Mouse (Mus musculus): ENCODE measurements at regions not wholly inside any gene's neighbourhood (a gene's known extent, or its start where the extent isn't known, plus 50 kb on each side); places are given as distances from the start of the nearest gene placed in this dataset.

DNA sequence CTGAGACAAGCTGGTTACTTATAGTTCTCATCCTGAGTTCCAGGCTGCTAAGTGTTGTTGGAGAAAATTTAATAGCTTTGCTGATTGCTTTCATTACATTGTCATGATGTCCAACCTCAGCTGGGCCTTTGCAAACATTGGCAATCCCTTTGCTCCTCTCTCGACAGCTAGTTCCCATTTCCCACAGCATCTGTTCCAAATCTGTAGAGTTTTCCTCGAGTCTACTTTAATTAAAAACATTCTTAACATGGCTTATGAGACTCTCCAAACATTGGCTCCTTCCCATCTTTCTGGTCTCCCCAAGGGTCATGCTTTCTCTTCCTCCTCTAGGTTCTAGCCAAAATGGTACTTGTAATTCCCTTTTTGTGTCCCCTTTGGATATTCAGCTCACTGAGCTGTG lies 672.6 kb upstream of the Gm8797 start:
- no peaks in the 10 kb centered on the region for H3K4me1 ChIP-seq
- H3K36me3 ChIP-seq (replicated peaks) = no peaks in the 10 kb centered on the region
- ATAC-seq (replicated peaks) = no peak
- WGBS = 68% methylated on average over 2 of the region's 2 CpGs
- no peak overlapping the region for H3K4me3 ChIP-seq
- H3K9me3 ChIP-seq = no peaks in the 10 kb centered on the region
- no peaks in the 10 kb centered on the region for H3K27me3 ChIP-seq (replicated peaks)
- H3K27ac ChIP-seq = no peak overlapping the region
- H3K4me2 ChIP-seq = no peak overlapping the region
- no peak overlapping the region for H3K9ac ChIP-seq

DNA sequence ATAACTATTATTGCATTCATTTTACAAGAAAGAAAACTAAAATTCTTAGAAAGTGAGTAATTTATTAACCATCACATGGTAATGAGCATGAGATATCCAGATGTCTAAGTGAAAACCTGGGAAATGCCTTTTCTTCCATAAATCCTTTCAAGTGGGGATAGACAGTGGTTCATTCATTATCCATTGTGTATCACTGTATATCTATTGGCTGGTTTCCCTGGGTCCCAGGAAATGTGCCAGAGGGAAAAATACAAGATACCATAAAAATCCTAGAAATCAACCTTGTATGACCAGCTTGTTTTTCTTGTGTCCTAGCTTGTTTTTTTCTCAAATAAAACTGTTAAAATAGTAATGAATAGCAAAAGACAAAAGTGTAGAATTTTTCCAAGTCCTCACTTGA lies 663.9 kb upstream of the Gm8797 start:
- H3K9me3 ChIP-seq = no peaks in the 10 kb centered on the region
- ATAC-seq (replicated peaks) = no peak

DNA sequence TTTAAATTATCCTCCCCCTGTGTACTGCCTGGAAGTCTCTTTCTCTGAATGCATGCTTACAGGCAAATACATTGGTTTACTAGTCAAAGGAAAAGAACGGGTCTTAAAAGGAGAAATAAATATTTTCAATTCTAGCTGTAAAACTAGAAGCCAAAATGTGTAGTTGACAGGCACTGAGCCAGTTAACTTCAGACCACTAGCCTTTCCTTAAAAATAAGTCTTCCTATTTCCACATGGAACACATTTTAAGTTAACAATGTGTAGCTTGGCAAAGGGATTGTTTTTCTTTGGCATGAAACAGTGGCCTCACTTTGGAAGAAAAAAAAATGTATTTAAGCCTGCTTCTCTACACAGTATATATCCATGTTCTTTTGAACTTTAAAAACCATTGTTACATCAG lies 661.7 kb upstream of the Gm8797 start:
- Histone ChIP-seq H3K9me3 (no peaks in the 10 kb centered on the region), H3K36me3 (replicated peaks) (no peaks in the 10 kb centered on the region), H3K9ac (no peak overlapping the region), H3K4me1 (no peaks in the 10 kb centered on the region), H3K27me3 (replicated peaks) (no peaks in the 10 kb centered on the region), H3K4me2 (no peak overlapping the region), H3K4me3 (no peak overlapping the region), H3K27ac (no peak overlapping the region)
- no peak for ATAC-seq (replicated peaks)
- WGBS = 80% methylated on average over 1 of the region's 1 CpGs

More for the DNA sequence above, 663.9 kb upstream of the Gm8797 start:
- Histone ChIP-seq H3K4me2 (no peak overlapping the region), H3K27me3 (replicated peaks) (no peaks in the 10 kb centered on the region), H3K4me1 (no peaks in the 10 kb centered on the region), H3K4me3 (no peak overlapping the region), H3K36me3 (replicated peaks) (no peaks in the 10 kb centered on the region), H3K27ac (no peak overlapping the region), H3K9ac (no peak overlapping the region)

DNA sequence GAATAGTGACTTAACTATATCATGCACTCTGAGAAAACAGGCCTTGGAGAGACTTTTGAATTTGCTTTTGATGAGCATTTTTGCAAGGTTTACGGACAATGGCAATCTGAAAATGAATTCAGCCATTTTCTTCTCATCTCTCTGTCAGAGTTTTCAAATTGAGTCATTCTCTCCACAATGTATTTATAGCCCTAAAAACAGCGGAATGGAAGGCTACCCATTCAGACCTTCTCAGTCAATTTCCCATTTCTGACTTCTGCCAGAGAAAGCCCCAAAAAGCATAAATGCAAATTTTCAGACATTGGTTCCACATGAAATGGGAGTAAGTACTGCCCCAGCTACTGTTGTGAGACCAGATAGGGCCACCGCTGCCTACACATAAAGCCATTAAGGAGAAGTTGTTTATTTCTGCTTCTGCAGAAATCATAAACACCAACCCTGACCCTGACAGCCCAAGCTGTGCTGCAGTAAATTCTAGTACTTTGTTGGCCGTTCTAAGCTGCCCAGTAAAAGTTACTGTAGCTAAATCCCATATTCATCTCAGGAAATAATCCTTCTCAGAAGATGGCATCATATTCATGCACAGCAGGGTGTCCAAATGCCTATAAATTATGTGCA lies 661.1 kb upstream of the Gm8797 start:
- no peak overlapping the region for H3K4me3 ChIP-seq
- no peaks in the 10 kb centered on the region for H3K4me1 ChIP-seq
- no peaks in the 10 kb centered on the region for H3K36me3 ChIP-seq (replicated peaks)
- no peak overlapping the region for H3K4me2 ChIP-seq
- no peak overlapping the region; the same call in 1 of the 2 replicates for H3K27ac ChIP-seq
- no peak overlapping the region for H3K9ac ChIP-seq
- peak; percentile 58; the same call in 1 of the 2 replicates for ATAC-seq (replicated peaks)
- no peaks in the 10 kb centered on the region for H3K9me3 ChIP-seq
- H3K27me3 ChIP-seq (replicated peaks) = no peaks in the 10 kb centered on the region
- WGBS = 74% methylated on average over 4 of the region's 4 CpGs

DNA sequence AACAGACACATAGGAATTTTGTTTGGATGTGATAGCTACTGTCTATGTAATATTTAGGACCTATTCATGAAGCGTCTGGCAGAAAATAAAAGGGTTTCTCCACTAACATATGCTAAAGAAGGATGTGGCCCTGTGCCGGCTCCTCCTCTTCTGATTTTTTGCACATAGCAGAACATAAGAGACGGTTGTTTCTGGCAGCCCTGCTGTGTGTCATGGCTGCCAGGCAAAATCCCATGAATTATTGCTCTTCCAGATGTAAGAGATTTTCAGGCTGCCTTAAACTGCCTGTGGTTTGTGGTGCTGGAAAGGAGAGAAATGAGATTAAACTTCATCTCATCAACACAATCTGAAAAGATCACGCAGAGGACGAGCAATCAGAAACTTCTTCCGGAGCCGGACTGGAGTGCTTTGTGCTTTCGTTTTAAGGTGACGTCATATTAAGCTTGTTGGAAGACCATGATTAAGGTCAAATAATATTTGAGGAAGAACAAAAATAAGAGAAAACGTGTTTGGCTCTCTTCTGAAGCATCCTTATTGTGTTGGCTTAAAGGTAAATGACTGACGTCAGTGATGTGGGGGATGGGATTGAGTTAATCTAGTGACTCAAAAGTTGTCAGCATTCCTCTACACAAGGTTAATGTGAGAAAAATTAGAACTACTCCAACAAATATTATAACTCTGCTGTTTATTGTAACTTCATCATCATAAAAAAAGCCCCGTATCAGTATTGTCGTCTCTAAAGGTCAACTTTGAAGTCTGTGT lies 660.3 kb upstream of the Gm8797 start:
- H3K27me3 ChIP-seq (replicated peaks) = no peaks in the 10 kb centered on the region
- no peaks in the 10 kb centered on the region for H3K4me1 ChIP-seq
- H3K36me3 ChIP-seq (replicated peaks) = no peaks in the 10 kb centered on the region
- no peaks in the 10 kb centered on the region for H3K9me3 ChIP-seq
- H3K4me2 ChIP-seq = peak overlapping the region; percentile 1; the same call in 1 of the 2 replicates
- ATAC-seq (replicated peaks) = 0 out of 2 replicates have a peak, but pooled peaks have one; percentile 66
- no peak overlapping the region for H3K9ac ChIP-seq
- no peak overlapping the region for H3K4me3 ChIP-seq
- 74% methylated on average over 13 of the region's 13 CpGs for WGBS
- peak overlapping the region; percentile 15; the same call in 1 of the 2 replicates for H3K27ac ChIP-seq

DNA sequence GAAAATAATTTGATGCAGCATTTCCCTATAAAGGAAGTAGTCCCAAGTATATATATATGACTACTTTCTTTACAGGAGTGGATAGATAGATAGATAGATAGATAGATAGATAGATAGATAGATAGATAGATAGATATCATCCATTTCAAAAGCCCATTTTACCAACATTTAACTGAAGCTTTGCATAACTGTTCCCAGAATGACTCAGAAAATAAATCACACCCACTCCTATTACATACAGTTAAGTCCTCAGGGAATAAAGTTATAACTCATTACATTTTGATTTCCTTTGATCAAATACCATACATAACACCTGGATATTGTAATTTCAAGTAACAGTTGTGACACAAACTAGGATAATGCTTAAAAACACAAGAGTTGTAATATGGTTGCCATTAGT lies 659.6 kb upstream of the Gm8797 start:
- Histone ChIP-seq H3K27me3 (replicated peaks) (no peaks in the 10 kb centered on the region), H3K4me2 (no peak overlapping the region), H3K36me3 (replicated peaks) (no peaks in the 10 kb centered on the region), H3K4me1 (no peaks in the 10 kb centered on the region), H3K27ac (no peak overlapping the region), H3K9me3 (no peaks in the 10 kb centered on the region), H3K9ac (no peak overlapping the region), H3K4me3 (no peak overlapping the region)
- ATAC-seq (replicated peaks) = no peak

All from midbrain, embryonic 15.5 days (tissue).